Mouse (Mus musculus) gastrocnemius, postnatal 25 days (tissue): Measurements from ENCODE around the gene Sept6. TPM values are rescaled to one million over a fixed set of nuclear protein-coding genes. Genes with fewer than 3 reads are reported as not detected.
A peak's percentile ranks its signal among the peaks of the same experiment; 100 is the strongest.

Source experiments
- DNase-seq: peaks from one replicate; pipeline ENCODE4 v3.0.0; 2022
- long read RNA-seq, 2 experiments: library from polyadenylated mRNA; stranded (forward); transcript quantifications; one replicate each; pipeline ENCODE4 v2.0.0; 2021
- total RNA-seq, 2 experiments: library from RNA; stranded (reverse); gene quantifications; 1 replicate in 1 of 2; 2 replicates in 1 of 2; pipeline ENCODE4 v1.2.3; 2021

The Sept6 gene
- 1 to 10 TPM; 2.7 to 2.9 TPM for total RNA-seq
- long read RNA-seq, experiment 1, partial matches to known transcripts = 1 of 1 reads
- long read RNA-seq, experiment 1, other reads (novel, unspliced or antisense) = 0 of 1 reads
- long read RNA-seq, experiment 2, full-length matches to known transcripts = 1 of 1 reads
- long read RNA-seq, experiment 2, partial matches to known transcripts = 0 of 1 reads
- long read RNA-seq, experiment 2, other reads (novel, unspliced or antisense) = 0 of 1 reads

- no peak for DNase-seq
These were observed at the start of gene Sept6 for GRCm38 (mm10) chrX:36991694-36992093. Gene Sept6 (minus strand): TSS chrX:36991794.

- DNase-seq = peak; percentile 25
These were observed 36.8 kb upstream of the Sept6 start for GRCm38 (mm10) chrX:37028378-37028777.

- DNase-seq = no peak
These were observed 32.2 kb upstream of the Sept6 start for GRCm38 (mm10) chrX:37023652-37024309.

- DNase-seq = peak; percentile 17
These were observed 31.1 kb upstream of the Sept6 start for GRCm38 (mm10) chrX:37022690-37023089.

GRCm38 (mm10) chrX:37019045-37019444, 27.5 kb upstream of the Sept6 start:
- DNase-seq = no peak

- no peak for DNase-seq
These were observed 26.6 kb upstream of the Sept6 start for GRCm38 (mm10) chrX:37018150-37018654.

- DNase-seq = no peak
These were observed 22.3 kb upstream of the Sept6 start for GRCm38 (mm10) chrX:37013870-37014269.

- no peak for DNase-seq
These were observed 555 bp downstream of the Sept6 start for GRCm38 (mm10) chrX:36991039-36991438.

GRCm38 (mm10) chrX:36989752-36990404, 1.7 kb downstream of the Sept6 start:
- DNase-seq = no peak

- peak; percentile 65 for DNase-seq
These were observed 2.3 kb downstream of the Sept6 start for GRCm38 (mm10) chrX:36989234-36989751.

- peak; percentile 10 for DNase-seq
These were observed 2.8 kb downstream of the Sept6 start for GRCm38 (mm10) chrX:36988754-36989153.

GRCm38 (mm10) chrX:36987851-36988250, 3.7 kb downstream of the Sept6 start:
- DNase-seq = no peak

GRCm38 (mm10) chrX:36985041-36985440, 6.6 kb downstream of the Sept6 start:
- DNase-seq = no peak

- peak; percentile 56 for DNase-seq
These were observed 7.8 kb downstream of the Sept6 start for GRCm38 (mm10) chrX:36983654-36984311.

- DNase-seq = peak; percentile 10
These were observed 8.5 kb downstream of the Sept6 start for GRCm38 (mm10) chrX:36982892-36983653.

- DNase-seq = no peak
These were observed 10.9 kb downstream of the Sept6 start for GRCm38 (mm10) chrX:36980563-36981187.

GRCm38 (mm10) chrX:36977863-36978262, 13.7 kb downstream of the Sept6 start:
- no peak for DNase-seq

GRCm38 (mm10) chrX:36976980-36977379, 14.6 kb downstream of the Sept6 start:
- no peak for DNase-seq

GRCm38 (mm10) chrX:36976272-36976671, 15.3 kb downstream of the Sept6 start:
- DNase-seq = peak; percentile 12

GRCm38 (mm10) chrX:36974905-36975304, 16.7 kb downstream of the Sept6 start:
- no peak for DNase-seq

- DNase-seq = no peak
These were observed 18.6 kb downstream of the Sept6 start for GRCm38 (mm10) chrX:36972951-36973471.
